Mouse (Mus musculus) megakaryocyte, embryonic 14.5 days (primary cell): ENCODE measurements around the gene Robo4.

Experiments used
- FLI1 ChIP-seq: IDR thresholded peaks from 2 replicates; pipeline ENCODE4 v1.6.1; 2012; ENCODE audit warnings: low read length, inconsistent platforms, mixed read lengths
- GATA1 ChIP-seq: IDR thresholded peaks from 3 replicates; pipeline ENCODE4 v1.6.1; 2012; ENCODE audit warnings: mixed read lengths, low read length, inconsistent platforms, borderline replicate concordance

GRCm38 (mm10) chr9:37434932-37435331 is 33.2 kb downstream of the Robo4 start:
- no peak for TF ChIP-seq FLI1
- TF ChIP-seq GATA1 = no peak
